Mouse (Mus musculus) liver, embryonic 11.5 days (tissue): ENCODE results near the gene Zcchc3. TPM values are rescaled to one million over a fixed set of nuclear protein-coding genes. Genes with fewer than 3 reads are reported as not detected.

Source experiments
- ATAC-seq: fragments of 200-750 bp; cut with Nextera tagmentation; replicated peaks from 2 replicates; pipeline ENCODE4 v1.8.0; 2017; ENCODE audit warnings: moderate number of reproducible peaks, mild to moderate bottlenecking, moderate TSS enrichment, moderate library complexity; ENCODE audit not compliant: low FRiP score
- DNase-seq: peaks from one replicate; pipeline ENCODE4 v3.0.0-alpha.2; 2017; ENCODE audit warnings: low spot score
- H3K27ac ChIP-seq: fragments of 300-500 bp; sonication (generic); 2 replicates; pipeline ENCODE4 v1.5.1; 2014; ENCODE audit warnings: mild to moderate bottlenecking, low read depth, low read length, control low read depth
- H3K27me3 ChIP-seq: fragments of 300-500 bp; sonication (generic); replicated peaks from 2 replicates; pipeline ENCODE4 v1.6.1; 2014; ENCODE audit warnings: low read length, mixed read lengths; ENCODE audit not compliant: control insufficient read depth, insufficient read depth
- H3K36me3 ChIP-seq: fragments of 300-500 bp; sonication (generic); 2 replicates; pipeline ENCODE4 v1.6.1; 2014; ENCODE audit warnings: mild to moderate bottlenecking, low read length, moderate library complexity, mixed read lengths; ENCODE audit not compliant: control insufficient read depth, insufficient read depth
- H3K4me1 ChIP-seq: fragments of 300-500 bp; sonication (generic); replicated peaks from 2 replicates; pipeline ENCODE4 v1.6.1; 2014; ENCODE audit warnings: low read length, mixed read lengths; ENCODE audit not compliant: control insufficient read depth, insufficient read depth
- H3K4me2 ChIP-seq: fragments of 300-500 bp; sonication (generic); 2 replicates; pipeline ENCODE4 v1.6.1; 2014; ENCODE audit warnings: mild to moderate bottlenecking, control low read depth, moderate library complexity
- H3K4me3 ChIP-seq: fragments of 300-500 bp; sonication (generic); 2 replicates; pipeline ENCODE4 v1.5.1; 2014; ENCODE audit warnings: low read depth, low read length, control low read depth
- H3K9ac ChIP-seq: fragments of 300-500 bp; sonication (generic); 2 replicates; pipeline ENCODE4 v1.6.1; 2014; ENCODE audit warnings: low read depth, low read length, control low read depth
- H3K9me3 ChIP-seq: fragments of 300-500 bp; sonication (generic); 2 replicates; pipeline ENCODE4 v1.6.1; 2016; ENCODE audit warnings: low read length, inconsistent platforms, mixed read lengths; ENCODE audit not compliant: control insufficient read depth
- WGBS: fragments of 180-500 bp; shearing (Covaris S2); extraction: QIAGEN DNeasy Blood & Tissue Kit; methylation state at CpG from one replicate; pipeline ENCODE4 v1.1.7; 2014; 5-methylcytosine and 5-hydroxymethylcytosine counted together
- polyA plus RNA-seq: library from polyadenylated mRNA; unstranded; fragments of >200 nt; fragmentation: Nextera tagmentation; extraction: Ambion mirVana; gene quantifications from 2 replicates; pipeline ENCODE4 v1.2.1, GENCODE M21; 2014

Gene Zcchc3
- polyA plus RNA-seq, 1 experiment from 2014 or later, result 41.6 TPM

- WGBS, result under 1% methylated on average over 86 of the region's 86 CpGs
Observed at GRCm38 (mm10) chr2:152413765-152414584, 852 bp downstream of the Zcchc3 start.

GRCm38 (mm10) chr2:152413158-152413764 is 1.6 kb downstream of the Zcchc3 start:
- Histone ChIP-seq H3K9me3 (peaks cover 6% of the 10 kb centered on the region; the same call in 1 of the 2 replicates), H3K4me3 (peak overlapping the region; percentile 86), H3K4me2 (peak overlapping the region; percentile 92), H3K36me3 (peaks cover 4% of the 10 kb centered on the region; the same call in 1 of the 2 replicates), H3K27me3 (no peaks in the 10 kb centered on the region), H3K4me1 (peaks cover 27% of the 10 kb centered on the region), H3K27ac (peak overlapping the region; percentile 96), H3K9ac (peak overlapping the region; percentile 99)
- ATAC-seq, result peak; percentile 16; the same call in 1 of the 2 replicates
- DNase-seq, result no peak
- 2% methylated on average over 21 of the region's 21 CpGs for WGBS

More at GRCm38 (mm10) chr2:152413765-152414584, 852 bp downstream of the Zcchc3 start:
- Histone ChIP-seq H3K36me3 (peaks cover 4% of the 10 kb centered on the region; the same call in 1 of the 2 replicates), H3K4me2 (peak overlapping the region; percentile 92), H3K27me3 (no peaks in the 10 kb centered on the region), H3K4me1 (peaks cover 27% of the 10 kb centered on the region), H3K9ac (peak overlapping the region; percentile 99), H3K27ac (peak overlapping the region; percentile 96), H3K9me3 (peaks cover 6% of the 10 kb centered on the region; the same call in 1 of the 2 replicates), H3K4me3 (peak overlapping the region; percentile 86)
- ATAC-seq (peak; percentile 27), DNase-seq (peak; percentile 70)

- Histone ChIP-seq H3K9me3 (peaks cover 6% of the 10 kb centered on the region; the same call in 1 of the 2 replicates), H3K27ac (peak overlapping the region; percentile 88), H3K4me3 (peak overlapping the region; percentile 86), H3K4me2 (peak overlapping the region; percentile 92), H3K27me3 (no peaks in the 10 kb centered on the region), H3K4me1 (peaks cover 27% of the 10 kb centered on the region), H3K36me3 (peaks cover 4% of the 10 kb centered on the region; the same call in 1 of the 2 replicates), H3K9ac (peak overlapping the region; percentile 99)
- 8% methylated on average over 15 of the region's 15 CpGs for WGBS
- no peak for ATAC-seq
- DNase-seq, result no peak
Observed at GRCm38 (mm10) chr2:152412526-152413157, 2.2 kb downstream of the Zcchc3 start.

- peaks cover 4% of the 10 kb centered on the region; the same call in 1 of the 2 replicates for H3K36me3 ChIP-seq
- peaks cover 31% of the 10 kb centered on the region for H3K4me1 ChIP-seq
- peak overlapping the region; percentile 10 for H3K9ac ChIP-seq
- peak overlapping the region; percentile 92 for H3K4me2 ChIP-seq
- H3K9me3 ChIP-seq, result peaks cover 6% of the 10 kb centered on the region; the same call in 1 of the 2 replicates
- no peaks in the 10 kb centered on the region for H3K27me3 ChIP-seq
- DNase-seq (no peak), ATAC-seq (no peak)
- peak overlapping the region; percentile 86 for H3K4me3 ChIP-seq
- WGBS, result 14% methylated on average over 7 of the region's 7 CpGs
- peak overlapping the region; percentile 88 for H3K27ac ChIP-seq
Observed at GRCm38 (mm10) chr2:152411471-152411870, 3.4 kb downstream of the Zcchc3 start.

GRCm38 (mm10) chr2:152410971-152411371 is 3.9 kb downstream of the Zcchc3 start:
- WGBS, result 2% methylated on average over 15 of the region's 15 CpGs
- peak overlapping the region; percentile 92 for H3K4me2 ChIP-seq
- H3K9ac ChIP-seq, result peak overlapping the region; percentile 10
- DNase-seq, result peak; percentile 78
- peaks cover 4% of the 10 kb centered on the region; the same call in 1 of the 2 replicates for H3K36me3 ChIP-seq
- peak overlapping the region; percentile 88 for H3K27ac ChIP-seq
- peak; percentile 11; the same call in 1 of the 2 replicates for ATAC-seq
- H3K4me1 ChIP-seq, result peaks cover 33% of the 10 kb centered on the region
- no peaks in the 10 kb centered on the region for H3K27me3 ChIP-seq
- peaks cover 1% of the 10 kb centered on the region; the same call in 1 of the 2 replicates for H3K9me3 ChIP-seq
- H3K4me3 ChIP-seq, result peak overlapping the region; percentile 86

- Histone ChIP-seq H3K4me3 (no peak overlapping the region), H3K36me3 (peaks cover 4% of the 10 kb centered on the region; the same call in 1 of the 2 replicates), H3K4me2 (no peak overlapping the region), H3K27me3 (no peaks in the 10 kb centered on the region), H3K4me1 (peaks cover 37% of the 10 kb centered on the region), H3K27ac (peak overlapping the region; percentile 88; the same call in 1 of the 2 replicates), H3K9me3 (no peaks in the 10 kb centered on the region), H3K9ac (no peak overlapping the region)
- no peak for DNase-seq
- WGBS, result 77% methylated on average over 6 of the region's 6 CpGs
- no peak for ATAC-seq
Observed at GRCm38 (mm10) chr2:152409781-152410180, 5.0 kb downstream of the Zcchc3 start.

GRCm38 (mm10) chr2:152406126-152406525 is 8.7 kb downstream of the Zcchc3 start:
- no peak overlapping the region for H3K27ac ChIP-seq
- peak overlapping the region; percentile 58; the same call in 1 of the 2 replicates for H3K9ac ChIP-seq
- peak; percentile 98 for ATAC-seq
- H3K4me2 ChIP-seq, result peak overlapping the region; percentile 75
- under 1% methylated on average over 19 of the region's 19 CpGs for WGBS
- H3K9me3 ChIP-seq, result no peaks in the 10 kb centered on the region
- DNase-seq, result peak; percentile 95
- H3K36me3 ChIP-seq, result no peaks in the 10 kb centered on the region
- H3K4me1 ChIP-seq, result peaks cover 25% of the 10 kb centered on the region
- H3K4me3 ChIP-seq, result peak overlapping the region; percentile 38
- no peaks in the 10 kb centered on the region for H3K27me3 ChIP-seq

GRCm38 (mm10) chr2:152399122-152399542 is 15.7 kb downstream of the Zcchc3 start:
- H3K27ac ChIP-seq, result peak overlapping the region; percentile 100
- H3K4me3 ChIP-seq, result peak overlapping the region; percentile 74
- peak overlapping the region; percentile 99 for H3K4me2 ChIP-seq
- no peaks in the 10 kb centered on the region for H3K9me3 ChIP-seq
- peak overlapping the region; percentile 76 for H3K9ac ChIP-seq
- ATAC-seq (no peak), DNase-seq (no peak)
- no peaks in the 10 kb centered on the region for H3K36me3 ChIP-seq
- no peaks in the 10 kb centered on the region for H3K27me3 ChIP-seq
- peaks cover 31% of the 10 kb centered on the region for H3K4me1 ChIP-seq
- 5% methylated on average over 13 of the region's 13 CpGs for WGBS
